Mouse (Mus musculus) right cerebral cortex, postnatal 14 days (tissue): ENCODE data around the gene Heatr4.
A peak's percentile ranks its signal among the peaks of the same experiment; 100 is the strongest.
"Not testable (repeated sequence)": the region's sequence is repeated elsewhere in the genome, so short reads cannot be mapped to it uniquely, and the experiment has no call there.

Experiments used
- DNase-seq: peaks from one replicate; pipeline ENCODE4 v3.0.0; 2022

Heatr4 gene

GRCm38 (mm10) chr12:83997221-83997620 is 12.6 kb upstream of the Heatr4 start:
- DNase-seq, result no peak

GRCm38 (mm10) chr12:83989378-83989777 is 4.7 kb upstream of the Heatr4 start:
- DNase-seq, result no peak

- no peak for DNase-seq
Observed at GRCm38 (mm10) chr12:83988483-83988882, 3.8 kb upstream of the Heatr4 start.

GRCm38 (mm10) chr12:83987583-83988441 is 3.2 kb upstream of the Heatr4 start, which contains the start of gene Acot2:
Acot2 (plus strand) TSS chr12:83987861.
- peak; percentile 69 for DNase-seq

- DNase-seq, result no peak
Observed at GRCm38 (mm10) chr12:83987242-83987582, 2.6 kb upstream of the Heatr4 start.

- no peak for DNase-seq
Observed at GRCm38 (mm10) chr12:83981615-83982014, 3.0 kb downstream of the Heatr4 start.

- no peak for DNase-seq
Observed at GRCm38 (mm10) chr12:83978862-83979261, 5.8 kb downstream of the Heatr4 start.

- DNase-seq, result no peak
Observed at GRCm38 (mm10) chr12:83972117-83972516, 12.5 kb downstream of the Heatr4 start.

- no peak for DNase-seq
Observed at GRCm38 (mm10) chr12:83965235-83965634, 19.4 kb downstream of the Heatr4 start.

GRCm38 (mm10) chr12:83958278-83958677 is 26.4 kb downstream of the Heatr4 start:
- DNase-seq, result no peak

GRCm38 (mm10) chr12:83951711-83952575 is 32.7 kb downstream of the Heatr4 start:
- no peak for DNase-seq

GRCm38 (mm10) chr12:83950840-83951701 is 33.6 kb downstream of the Heatr4 start:
- DNase-seq, result peak; percentile 74

GRCm38 (mm10) chr12:83950493-83950839 is 34.2 kb downstream of the Heatr4 start, which contains the start of gene Riox1:
Riox1 (plus strand) TSS chr12:83950608.
- DNase-seq, result peak; percentile 81

- no peak for DNase-seq
Observed at GRCm38 (mm10) chr12:83949776-83950492, 34.7 kb downstream of the Heatr4 start.

- DNase-seq, result no peak
Observed at GRCm38 (mm10) chr12:83949043-83949442, 35.6 kb downstream of the Heatr4 start.

GRCm38 (mm10) chr12:83947260-83947811 is 37.3 kb downstream of the Heatr4 start:
- no peak for DNase-seq

- DNase-seq, result no peak
Observed at GRCm38 (mm10) chr12:83941938-83942337, 42.7 kb downstream of the Heatr4 start.

- no peak for DNase-seq
Observed at GRCm38 (mm10) chr12:83940031-83940430, 44.6 kb downstream of the Heatr4 start.

GRCm38 (mm10) chr12:83939332-83939731 is 45.3 kb downstream of the Heatr4 start:
- DNase-seq, result no peak

- not testable (repeated sequence) for DNase-seq
Observed at GRCm38 (mm10) chr12:83938592-83938991, 46.1 kb downstream of the Heatr4 start.

- no peak for DNase-seq
Observed at GRCm38 (mm10) chr12:83937600-83937999, 47.1 kb downstream of the Heatr4 start.
